Mouse (Mus musculus) retina, adult 2 months (tissue): ENCODE results near the gene Gm45521.
"Not testable (repeated sequence)": the region's sequence is repeated elsewhere in the genome, so short reads cannot be mapped to it uniquely, and the experiment has no call there.

Source experiments
- DNase-seq: peaks from one replicate; pipeline ENCODE4 v3.0.0-alpha.2; 2012; ENCODE audit warnings: low read depth, low spot score

Gene Gm45521

GRCm38 (mm10) chr14:7999435-7999834, 42.3 kb downstream of the Gm45521 start:
- no peak for DNase-seq

DNA sequence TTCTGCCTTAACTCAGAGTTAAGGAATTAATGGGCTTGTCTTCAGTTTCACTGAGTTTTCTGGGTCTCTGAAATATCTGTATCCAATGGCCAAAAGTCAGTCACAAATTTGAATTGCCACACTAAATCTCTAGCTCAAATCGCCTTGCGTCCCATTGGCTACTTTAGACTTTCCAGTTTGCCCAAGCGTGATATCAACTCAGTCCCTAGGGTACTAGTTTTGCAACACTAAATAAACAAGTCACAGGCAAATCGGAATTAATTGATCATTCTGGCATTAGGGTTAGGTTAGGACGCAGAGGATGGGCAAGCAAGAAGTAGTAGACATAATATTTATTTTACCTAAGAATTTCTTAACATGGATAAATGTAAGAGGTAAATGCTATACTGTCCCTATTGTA, 43.2 kb downstream of the Gm45521 start:
- DNase-seq = no peak

GRCm38 (mm10) chr14:8000831-8001685, 44.0 kb downstream of the Gm45521 start:
- no peak for DNase-seq

DNA sequence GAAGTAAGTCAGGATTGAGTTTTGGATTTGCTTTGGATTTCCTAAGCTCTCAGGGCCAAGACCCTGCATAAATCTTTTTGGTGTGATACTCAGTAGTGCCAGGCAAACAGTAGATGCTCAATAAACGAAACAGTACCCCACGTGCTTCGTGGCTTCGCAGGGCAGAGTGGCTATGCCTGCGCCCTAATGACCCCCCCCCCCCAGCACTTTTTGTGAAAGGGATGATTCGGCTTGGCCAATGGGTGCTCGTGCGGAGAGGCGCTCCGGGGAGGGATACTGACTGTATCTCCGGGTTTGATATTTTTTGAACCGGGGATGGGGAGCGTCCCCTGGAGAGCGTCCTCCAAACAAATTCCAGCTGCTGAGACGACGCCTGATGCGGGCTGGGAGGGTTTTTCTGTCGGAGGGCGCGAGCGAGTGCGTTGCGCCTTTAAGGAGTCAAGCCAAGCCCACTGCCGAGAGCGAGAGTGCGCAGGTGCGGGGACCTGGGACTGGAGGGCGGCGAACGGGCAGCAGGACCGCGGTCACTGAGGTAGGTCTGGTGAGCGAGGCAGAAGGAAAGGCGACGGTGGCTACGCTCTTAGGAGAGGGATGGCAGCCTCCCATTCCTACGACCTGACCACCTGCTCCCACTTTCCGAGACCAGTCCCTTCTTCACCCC, 45.5 kb downstream of the Gm45521 start, which contains the start of gene Abhd6:
Abhd6 (plus strand) TSS at position 471 of the 661 bp plus-strand sequence.
- DNase-seq = peak; percentile 76

DNA sequence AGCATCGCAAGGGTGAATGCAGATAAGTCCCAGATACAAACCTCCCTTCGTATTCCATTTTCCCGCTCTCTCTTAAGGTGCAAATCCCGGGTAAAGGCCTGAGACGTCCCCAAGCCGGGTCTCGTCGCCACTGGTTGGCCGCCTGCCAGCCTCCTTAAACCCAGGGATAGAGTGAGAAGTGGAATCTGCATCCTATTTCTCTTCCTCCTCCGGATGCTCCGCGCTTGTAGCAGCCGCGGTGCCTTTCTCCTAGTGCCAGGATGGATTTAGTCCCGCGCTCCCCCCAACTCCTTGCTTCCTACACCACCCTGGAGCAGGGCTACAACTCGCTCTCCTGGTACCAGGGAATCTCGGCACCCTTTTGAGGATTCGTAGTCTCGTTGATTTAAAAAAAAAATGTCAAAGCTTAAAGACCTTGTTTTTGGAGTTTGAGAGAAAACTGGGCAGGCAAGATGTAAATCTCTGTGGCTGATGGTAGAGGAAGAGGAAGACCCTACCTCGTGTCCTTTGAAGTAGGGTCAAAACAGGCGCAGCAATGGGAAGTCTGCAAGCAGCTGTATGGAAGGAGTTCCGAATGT, 46.1 kb downstream of the Gm45521 start:
- DNase-seq = peak; percentile 33

DNA sequence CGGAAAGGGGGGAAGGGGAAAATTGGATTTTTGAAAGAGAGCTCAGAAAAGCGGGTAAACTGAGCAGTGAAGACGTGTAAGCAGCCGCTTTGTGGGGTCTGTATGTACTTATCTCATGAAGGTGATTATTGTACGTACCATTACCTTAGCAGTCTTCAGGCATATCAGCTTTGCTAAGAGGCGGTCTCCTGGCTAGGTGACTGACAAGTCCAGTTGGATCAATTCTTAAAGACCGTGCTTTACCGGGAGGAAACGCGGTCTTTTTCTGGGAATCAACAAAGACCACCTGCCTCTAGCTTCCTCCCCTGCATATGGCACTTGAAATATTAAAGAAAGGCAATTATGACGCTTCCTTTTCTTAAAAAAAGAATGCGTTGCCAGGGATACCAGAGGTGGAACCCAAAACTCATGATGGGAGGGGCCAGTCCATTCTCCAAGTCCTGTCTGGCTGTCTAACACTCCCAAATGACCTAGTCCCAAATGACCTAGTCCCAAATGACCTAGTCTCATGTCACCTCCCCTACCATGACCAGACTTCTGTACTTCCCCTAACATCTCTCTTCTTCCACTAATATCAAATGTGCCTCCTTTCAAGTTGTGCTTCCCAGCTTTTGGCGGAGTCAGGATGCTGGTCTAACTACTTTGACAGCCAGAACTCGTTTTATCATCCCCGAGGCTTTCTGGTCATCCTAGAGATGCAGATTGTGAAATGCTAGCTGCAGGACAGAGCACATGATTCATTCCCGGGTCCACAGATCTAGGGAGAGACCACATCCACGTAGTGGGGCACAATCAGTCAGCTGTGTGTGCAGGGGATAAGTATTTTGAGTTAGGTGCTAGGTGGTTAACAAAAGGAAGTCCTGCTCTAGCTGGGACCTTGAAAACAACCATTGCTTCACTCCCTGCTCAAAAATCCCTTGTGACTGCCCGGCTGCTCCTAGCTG, 46.9 kb downstream of the Gm45521 start:
- DNase-seq = no peak

- not testable (repeated sequence) for DNase-seq
These were observed 49.0 kb downstream of the Gm45521 start for GRCm38 (mm10) chr14:8006061-8006460.

- DNase-seq = no peak
These were observed 50.0 kb downstream of the Gm45521 start for GRCm38 (mm10) chr14:8007084-8007483.

GRCm38 (mm10) chr14:8007486-8007885, 50.4 kb downstream of the Gm45521 start:
- DNase-seq = no peak

GRCm38 (mm10) chr14:8007923-8008322, 50.8 kb downstream of the Gm45521 start:
- no peak for DNase-seq
